Mouse (Mus musculus): ENCODE data around the gene Btbd9.

DNA sequence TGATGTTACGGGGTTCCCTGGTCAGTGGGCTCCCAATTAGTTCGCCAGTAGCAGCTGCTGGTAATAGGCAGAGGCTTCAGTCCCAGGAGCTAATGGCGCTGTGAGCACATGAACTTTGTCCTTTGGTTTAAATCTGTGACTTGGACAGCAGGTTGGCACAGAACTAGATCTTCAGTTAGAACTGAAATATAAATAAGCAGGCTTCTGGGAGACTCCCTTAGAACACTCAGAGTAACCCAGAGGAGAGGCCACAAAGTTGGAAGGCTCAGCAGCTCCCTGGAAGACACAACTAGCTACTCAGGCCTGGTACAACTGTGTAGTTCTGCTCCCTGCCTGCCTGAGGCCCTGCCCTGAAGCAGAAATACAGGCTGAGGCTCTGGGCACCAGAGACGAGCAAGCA is 313.8 kb downstream of the Btbd9 start:
- TF ChIP-seq CTCF (IDR thresholded peaks at IDR 0.05) (no peak), EP300 (IDR thresholded peaks at IDR 0.05) (no peak)
